Mouse (Mus musculus) CH12.LX (cell line): ENCODE measurements at regions not wholly inside any gene's neighbourhood (a gene's known extent, or its start where the extent isn't known, plus 50 kb on each side); places are given as distances from the start of the nearest gene placed in this dataset.

Experiments used
- DNase-seq: peaks from one replicate; pipeline ENCODE4 v3.0.0-alpha.2; 2013; ENCODE audit errors: extremely low read depth
- H3K27ac ChIP-seq: 2 replicates; pipeline ENCODE4 v1.5.1; 2012; ENCODE audit warnings: low read depth, mild to moderate bottlenecking, control low read depth, moderate library complexity; ENCODE audit not compliant: insufficient read depth
- H3K27me3 ChIP-seq: replicated peaks from 2 replicates; pipeline ENCODE3; 2012; ENCODE audit warnings: inconsistent platforms
- H3K36me3 ChIP-seq, 2 experiments: replicated peaks in 1 of 2; 2 replicates each; pipeline versions ENCODE3 to v1.6.1; 2012; ENCODE audit warnings: inconsistent platforms in 1 of 2, low read length in 1 of 2, mild to moderate bottlenecking in 1 of 2, mixed read lengths in 1 of 2, moderate library complexity in 1 of 2; ENCODE audit not compliant: control insufficient read depth in 1 of 2, insufficient read depth in 1 of 2
- H3K4me1 ChIP-seq, 2 experiments: 2 replicates each; pipeline ENCODE4 v1.6.1; 2012; ENCODE audit warnings: inconsistent platforms in 1 of 2, moderate library complexity in 1 of 2; ENCODE audit not compliant: insufficient read depth in 2 of 2, control insufficient read depth in 1 of 2
- H3K4me2 ChIP-seq: 2 replicates; pipeline ENCODE4 v1.6.1; 2012; ENCODE audit warnings: low read depth, mild to moderate bottlenecking, control low read depth; ENCODE audit not compliant: poor library complexity, insufficient read depth, severe bottlenecking
- H3K4me3 ChIP-seq, 3 experiments: fragments of 150-350 bp in 1 of 3; sonication (generic) in 1 of 3; replicated peaks in 1 of 3; 2 replicates each; pipeline versions ENCODE3 to v1.5.1; 2011 to 2012; ENCODE audit warnings: low read depth in 2 of 3, low read length in 2 of 3, mild to moderate bottlenecking in 2 of 3, moderate library complexity in 2 of 3, control low read depth in 1 of 3, improper control_type of control experiment in 1 of 3, inconsistent platforms in 1 of 3, mixed read lengths in 1 of 3; ENCODE audit not compliant: poor library complexity in 1 of 3
- H3K79me2 ChIP-seq: replicated peaks from 2 replicates; pipeline ENCODE4 v1.6.1; 2012; ENCODE audit warnings: mild to moderate bottlenecking, moderate library complexity; ENCODE audit not compliant: control insufficient read depth, poor library complexity, insufficient read depth, severe bottlenecking; ENCODE audit errors: extremely low read depth
- H3K9ac ChIP-seq: 2 replicates; pipeline ENCODE4 v1.6.1; 2012; ENCODE audit warnings: low read depth, mild to moderate bottlenecking, control low read depth, moderate library complexity; ENCODE audit not compliant: insufficient read depth
- H3K9me3 ChIP-seq: replicated peaks from 2 replicates; pipeline ENCODE3; 2012; ENCODE audit warnings: low read length, inconsistent platforms, mixed read lengths
- BHLHE40 ChIP-seq: IDR thresholded peaks from 2 replicates; pipeline ENCODE4 v1.6.1; 2011; ENCODE audit warnings: mild to moderate bottlenecking, low read depth, low read length, improper control_type of control experiment
- CHD1 ChIP-seq: IDR thresholded peaks from 2 replicates; pipeline ENCODE4 v1.6.1; 2012; ENCODE audit warnings: low read depth, low read length, improper control_type of control experiment, inconsistent platforms
- CTCF ChIP-seq, 2 experiments: IDR thresholded peaks in 1 of 2; conservative IDR thresholded peaks in 1 of 2; 2 replicates each; pipeline ENCODE4 v1.5.1; 2011 to 2012; ENCODE audit warnings: low read depth in 2 of 2, low read length in 2 of 2, improper control_type of control experiment in 1 of 2, inconsistent platforms in 1 of 2, mild to moderate bottlenecking in 1 of 2, moderate library complexity in 1 of 2
- ELF1 ChIP-seq: IDR thresholded peaks from 2 replicates; pipeline ENCODE4 v1.6.1; 2014; ENCODE audit warnings: low read depth, mild to moderate bottlenecking, inconsistent platforms, low read length, improper control_type of control experiment
- EP300 ChIP-seq: IDR thresholded peaks from 2 replicates; pipeline ENCODE4 v1.6.1; 2011; ENCODE audit warnings: low read length, improper control_type of control experiment
- ETS1 ChIP-seq: conservative IDR thresholded peaks from 2 replicates; pipeline ENCODE4 v1.6.1; 2012; ENCODE audit warnings: low read depth, mild to moderate bottlenecking, inconsistent platforms, low read length, improper control_type of control experiment, moderate library complexity
- HCFC1 ChIP-seq: IDR thresholded peaks from 2 replicates; pipeline ENCODE4 v1.6.1; 2012; ENCODE audit warnings: low read depth, mild to moderate bottlenecking, inconsistent platforms, low read length, improper control_type of control experiment
- IRF4 ChIP-seq: IDR thresholded peaks from 2 replicates; pipeline ENCODE4 v1.6.1; 2014; ENCODE audit warnings: low read depth, mild to moderate bottlenecking, inconsistent platforms, low read length, improper control_type of control experiment
- JUN ChIP-seq: IDR thresholded peaks from 2 replicates; pipeline ENCODE4 v1.6.1; 2011; ENCODE audit warnings: low read depth, mild to moderate bottlenecking, low read length, improper control_type of control experiment, moderate library complexity; ENCODE audit not compliant: insufficient read depth
- JUND ChIP-seq: conservative IDR thresholded peaks from 2 replicates; pipeline ENCODE4 v1.6.1; 2011; ENCODE audit warnings: low read depth, low read length, improper control_type of control experiment
- KAT2A ChIP-seq: IDR thresholded peaks from 2 replicates; pipeline ENCODE4 v1.6.1; 2012; ENCODE audit warnings: low read length, improper control_type of control experiment, inconsistent platforms; ENCODE audit not compliant: insufficient replicate concordance
- MAFK ChIP-seq: IDR thresholded peaks from 2 replicates; pipeline ENCODE4 v1.6.1; 2011; ENCODE audit warnings: low read length, improper control_type of control experiment; ENCODE audit not compliant: insufficient replicate concordance
- MAX ChIP-seq: IDR thresholded peaks from 2 replicates; pipeline ENCODE4 v1.6.1; 2011; ENCODE audit warnings: low read length, improper control_type of control experiment
- MAZ ChIP-seq: IDR thresholded peaks from 2 replicates; pipeline ENCODE4 v1.6.1; 2012; ENCODE audit warnings: low read depth, mild to moderate bottlenecking, inconsistent platforms, low read length, improper control_type of control experiment, moderate library complexity
- MEF2A ChIP-seq: IDR thresholded peaks from 2 replicates; pipeline ENCODE4 v1.6.1; 2014; ENCODE audit warnings: low read depth, mild to moderate bottlenecking, inconsistent platforms, low read length, improper control_type of control experiment, borderline replicate concordance
- MXI1 ChIP-seq: IDR thresholded peaks from 2 replicates; pipeline ENCODE4 v1.6.1; 2011; ENCODE audit warnings: mild to moderate bottlenecking, low read depth, low read length, improper control_type of control experiment
- MYC ChIP-seq: IDR thresholded peaks from 2 replicates; pipeline ENCODE4 v1.6.1; 2011; ENCODE audit warnings: low read depth, mild to moderate bottlenecking, improper control_type of control experiment, low read length
- NRF1 ChIP-seq: IDR thresholded peaks from 2 replicates; pipeline ENCODE4 v1.6.1; 2014; ENCODE audit warnings: low read depth, mild to moderate bottlenecking, inconsistent platforms, low read length, improper control_type of control experiment, moderate library complexity
- POLR2A ChIP-seq: IDR thresholded peaks from 2 replicates; pipeline ENCODE4 v1.6.1; 2011; ENCODE audit warnings: low read depth, mild to moderate bottlenecking, improper control_type of control experiment, low read length
- RCOR1 ChIP-seq: conservative IDR thresholded peaks from 2 replicates; pipeline ENCODE4 v1.6.1; 2012; ENCODE audit warnings: low read depth, mild to moderate bottlenecking, inconsistent platforms, low read length, improper control_type of control experiment
- SIN3A ChIP-seq: IDR thresholded peaks from 2 replicates; pipeline ENCODE4 v1.6.1; 2012; ENCODE audit warnings: low read length, improper control_type of control experiment, inconsistent platforms
- TCF12 ChIP-seq: IDR thresholded peaks from 2 replicates; pipeline ENCODE4 v1.6.1; 2014; ENCODE audit warnings: low read depth, mild to moderate bottlenecking, inconsistent platforms, low read length, improper control_type of control experiment
- UBTF ChIP-seq: IDR thresholded peaks from 2 replicates; pipeline ENCODE4 v1.6.1; 2012; ENCODE audit warnings: low read depth, mild to moderate bottlenecking, inconsistent platforms, low read length, improper control_type of control experiment, moderate library complexity
- USF1 ChIP-seq: IDR thresholded peaks from 2 replicates; pipeline ENCODE4 v1.6.1; 2014; ENCODE audit warnings: low read depth, mild to moderate bottlenecking, inconsistent platforms, low read length, improper control_type of control experiment
- USF2 ChIP-seq: conservative IDR thresholded peaks from 2 replicates; pipeline ENCODE4 v1.6.1; 2011; ENCODE audit warnings: low read depth, low read length, improper control_type of control experiment
- dilution Hi-C: fragments of 300-500 bp; cut with MboI; formaldehyde crosslinking; loops from 2 replicates; pipeline ENCODE4 v1.14.3; 2020; ENCODE audit warnings: low sequenced_read_pairs; ENCODE audit not compliant: extremely low pct_unique_long_range_greater_than_20kb, extremely low pct_ligation_motif_present
- in situ Hi-C: fragments of 300-500 bp; cut with MboI; formaldehyde crosslinking; loops from 3 replicates; pipeline ENCODE4 v1.14.3; 2019; ENCODE audit warnings: low sequenced_read_pairs, low pct_ligation_motif_present, low pct_unique_long_range_greater_than_20kb, mixed read lengths

DNA sequence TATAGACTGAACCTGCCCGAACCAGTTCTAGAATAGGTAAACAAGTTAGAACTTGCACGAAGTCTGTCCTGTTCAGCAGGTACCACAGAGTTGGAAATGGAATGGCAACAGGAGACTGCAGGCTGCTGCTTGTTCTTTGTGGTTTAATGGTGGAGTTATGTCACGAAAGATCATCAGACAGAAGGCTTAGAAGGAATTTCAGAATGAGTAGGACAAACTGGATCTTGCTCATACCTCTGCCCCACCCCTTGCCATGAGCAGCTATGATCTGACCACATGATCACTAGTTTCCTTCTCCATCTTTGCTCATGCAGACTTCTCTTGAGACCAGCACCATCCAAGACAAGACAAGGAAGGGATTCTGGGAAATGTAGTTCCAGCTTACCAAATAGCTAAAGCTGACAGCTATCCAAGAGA, 63.9 kb upstream of the Tet2 start:
- Histone ChIP-seq H3K27me3 (no peaks in the 10 kb centered on the region), H3K9me3 (no peaks in the 10 kb centered on the region), H3K27ac (no peak overlapping the region), H3K4me3 (no peak overlapping the region), H3K4me2 (no peak overlapping the region), H3K79me2 (no peaks in the 10 kb centered on the region), H3K9ac (no peak overlapping the region), H3K36me3 (no peaks in the 10 kb centered on the region), H3K4me1 (peaks cover 10 to 11% of the 10 kb centered on the region in 2 experiments; a peak in 3 of 4 replicates)
- in situ Hi-C loops (no loop called here), dilution Hi-C loops (no loop called here)
- TF ChIP-seq EP300: peak; percentile 81
- TF ChIP-seq MXI1: no peak
- peak; percentile 40; the same call in 1 of the 2 replicates for TF ChIP-seq TCF12
- TF ChIP-seq HCFC1: peak; percentile 81
- TF ChIP-seq MAX: 0 out of 2 replicates have a peak, but pooled peaks have one; percentile 43
- TF ChIP-seq CHD1: peak; percentile 97
- peak; percentile 83 for TF ChIP-seq JUND
- TF ChIP-seq ETS1: peak; percentile 41; the same call in 1 of the 2 replicates
- TF ChIP-seq USF1: peak; percentile 44; the same call in 1 of the 2 replicates
- no peak for TF ChIP-seq SIN3A
- no peak for TF ChIP-seq ELF1
- TF ChIP-seq RCOR1: 0 out of 2 replicates have a peak, but pooled peaks have one; percentile 78
- TF ChIP-seq CTCF (conservative IDR thresholded peaks at IDR 0.05 in 1 of 2, IDR thresholded peaks at IDR 0.05 in 1 of 2; ENCODE audit: low read depth in 2 of 2, low read length in 2 of 2): no peak
- peak; percentile 66 for TF ChIP-seq BHLHE40
- TF ChIP-seq NRF1: 0 out of 2 replicates have a peak, but pooled peaks have one; percentile 11
- no peak for TF ChIP-seq UBTF
- TF ChIP-seq MEF2A: peak; percentile 57; the same call in 1 of the 2 replicates
- TF ChIP-seq IRF4: peak; percentile 86
- no peak for TF ChIP-seq MAZ
- TF ChIP-seq KAT2A: no peak
- peak; percentile 63 for TF ChIP-seq JUN
- TF ChIP-seq MAFK: no peak
- peak; percentile 68; the same call in 1 of the 2 replicates for TF ChIP-seq MYC
- TF ChIP-seq POLR2A: no peak
- no peak for TF ChIP-seq USF2
- DNase-seq: peak; percentile 46
